Mouse (Mus musculus) embryonic fibroblast, embryonic 13.5 days (primary cell): Measurements from ENCODE around the gene Zscan10.

ENCODE experiments used
- CTCF ChIP-seq: IDR thresholded peaks from 2 replicates; pipeline ENCODE4 v1.5.1; 2011; ENCODE audit warnings: mild to moderate bottlenecking, control low read depth, low read length, moderate library complexity, borderline replicate concordance; ENCODE audit not compliant: insufficient read depth
- POLR2A ChIP-seq: IDR thresholded peaks from 2 replicates; pipeline ENCODE4 v1.6.1; 2011; ENCODE audit warnings: low read depth, mild to moderate bottlenecking, control low read depth, low read length, moderate library complexity

DNA sequence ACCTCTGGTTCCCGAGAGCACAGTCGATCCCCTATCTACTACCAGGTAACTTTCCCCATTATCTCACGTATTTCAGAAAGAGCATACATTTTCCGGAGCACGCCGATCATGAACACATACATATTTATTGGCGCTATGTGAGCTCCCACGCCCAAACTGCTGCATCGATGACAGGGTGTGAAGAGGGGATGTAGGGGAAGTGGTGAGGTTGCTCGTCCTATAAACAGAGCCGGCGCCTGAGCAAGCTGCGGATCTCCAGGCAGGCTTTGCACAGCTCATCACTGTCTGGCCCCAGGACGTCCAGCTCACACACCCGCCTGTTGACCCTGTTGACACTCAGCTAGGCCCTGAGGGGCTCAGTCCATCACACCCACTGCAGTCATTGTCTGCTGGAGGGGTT lies 49.8 kb upstream of the Zscan10 start:
- TF ChIP-seq POLR2A (no peak; the same call in 1 of the 2 replicates), CTCF (no peak)
